Mouse (Mus musculus) forebrain, embryonic 13.5 days (tissue): ENCODE measurements at regions not wholly inside any gene's neighbourhood (a gene's known extent, or its start where the extent isn't known, plus 50 kb on each side); places are given as distances from the start of the nearest gene placed in this dataset.

Experiments
- ATAC-seq: fragments of 200-750 bp; cut with Nextera tagmentation; 2 replicates; pipeline ENCODE4 v1.8.0; 2017
- H3K27ac ChIP-seq: fragments of 300-500 bp; sonication (generic); 2 replicates; pipeline ENCODE4 v1.5.1; 2015; ENCODE audit warnings: inconsistent platforms, mild to moderate bottlenecking, moderate library complexity
- H3K27me3 ChIP-seq: fragments of 300-500 bp; sonication (generic); 2 replicates; pipeline ENCODE4 v1.6.1; 2015; ENCODE audit warnings: mild to moderate bottlenecking, inconsistent platforms
- H3K36me3 ChIP-seq: fragments of 300-500 bp; sonication (generic); 2 replicates; pipeline ENCODE4 v1.6.1; 2015; ENCODE audit warnings: mild to moderate bottlenecking, inconsistent platforms; ENCODE audit not compliant: poor library complexity, severe bottlenecking
- H3K4me1 ChIP-seq: fragments of 300-500 bp; sonication (generic); 2 replicates; pipeline ENCODE4 v1.6.1; 2015; ENCODE audit warnings: inconsistent platforms
- H3K4me2 ChIP-seq: fragments of 300-500 bp; sonication (generic); 2 replicates; pipeline ENCODE4 v1.6.1; 2015; ENCODE audit warnings: inconsistent platforms, mild to moderate bottlenecking, moderate library complexity
- H3K4me3 ChIP-seq: fragments of 300-500 bp; sonication (generic); 2 replicates; pipeline ENCODE4 v1.5.1; 2015; ENCODE audit warnings: mild to moderate bottlenecking, inconsistent platforms
- H3K9ac ChIP-seq: fragments of 300-500 bp; sonication (generic); 2 replicates; pipeline ENCODE4 v1.6.1; 2015; ENCODE audit warnings: mild to moderate bottlenecking, inconsistent platforms
- H3K9me3 ChIP-seq: fragments of 300-500 bp; sonication (generic); replicated peaks from 2 replicates; pipeline ENCODE4 v1.6.1; 2016; ENCODE audit warnings: inconsistent platforms
- WGBS: fragments of 180-500 bp; shearing (Covaris S2); methylation state at CpG from one replicate; pipeline ENCODE4 v1.1.7; 2015; 5-methylcytosine and 5-hydroxymethylcytosine counted together

GRCm38 (mm10) chr2:8115891-8116290 lies 606.5 kb upstream of the Celf2 start:
- no peaks in the 10 kb centered on the region for H3K9me3 ChIP-seq
- H3K36me3 ChIP-seq: no peaks in the 10 kb centered on the region
- H3K9ac ChIP-seq: no peak overlapping the region
- 90% methylated on average over 3 of the region's 3 CpGs for WGBS
- H3K4me1 ChIP-seq: 0 out of 2 replicates have a peak, but pooled peaks cover 4% of the 10 kb centered on the region
- H3K27ac ChIP-seq: no peak overlapping the region
- no peaks in the 10 kb centered on the region for H3K27me3 ChIP-seq
- no peak overlapping the region for H3K4me2 ChIP-seq
- ATAC-seq: no peak
- no peak overlapping the region for H3K4me3 ChIP-seq

- H3K4me1 ChIP-seq: 0 out of 2 replicates have a peak, but pooled peaks cover 4% of the 10 kb centered on the region
- H3K4me2 ChIP-seq: no peak overlapping the region
- H3K27me3 ChIP-seq: no peaks in the 10 kb centered on the region
- H3K36me3 ChIP-seq: no peaks in the 10 kb centered on the region
- H3K9me3 ChIP-seq: no peaks in the 10 kb centered on the region
- ATAC-seq: peak; percentile 77
- no peak overlapping the region for H3K4me3 ChIP-seq
- no peak overlapping the region for H3K9ac ChIP-seq
- peak overlapping the region; percentile 10 for H3K27ac ChIP-seq
- WGBS: 67% methylated on average over 1 of the region's 1 CpGs
Observed at GRCm38 (mm10) chr2:8112361-8113073, 603.2 kb upstream of the Celf2 start.

- peak; percentile 90 for ATAC-seq
- no peak overlapping the region for H3K9ac ChIP-seq
- WGBS: 64% methylated on average over 2 of the region's 2 CpGs
- no peaks in the 10 kb centered on the region for H3K9me3 ChIP-seq
- no peaks in the 10 kb centered on the region for H3K36me3 ChIP-seq
- no peaks in the 10 kb centered on the region for H3K27me3 ChIP-seq
- H3K4me3 ChIP-seq: no peak overlapping the region
- no peak overlapping the region for H3K4me2 ChIP-seq
- H3K4me1 ChIP-seq: no peaks in the 10 kb centered on the region
- H3K27ac ChIP-seq: no peak overlapping the region
Observed at GRCm38 (mm10) chr2:8094157-8094556, 584.8 kb upstream of the Celf2 start.

GRCm38 (mm10) chr2:8067901-8068300 lies 558.5 kb upstream of the Celf2 start:
- Histone ChIP-seq H3K36me3 (no peaks in the 10 kb centered on the region), H3K27ac (no peak overlapping the region), H3K4me2 (no peak overlapping the region), H3K4me3 (no peak overlapping the region), H3K4me1 (no peaks in the 10 kb centered on the region), H3K9me3 (no peaks in the 10 kb centered on the region), H3K9ac (no peak overlapping the region), H3K27me3 (no peaks in the 10 kb centered on the region)
- no peak for ATAC-seq
- 56% methylated on average over 1 of the region's 1 CpGs for WGBS

GRCm38 (mm10) chr2:8061687-8062086 lies 552.3 kb upstream of the Celf2 start:
- H3K4me1 ChIP-seq: no peaks in the 10 kb centered on the region
- no peaks in the 10 kb centered on the region for H3K36me3 ChIP-seq
- ATAC-seq: no peak
- no peak overlapping the region for H3K27ac ChIP-seq
- 68% methylated on average over 1 of the region's 1 CpGs for WGBS
- H3K4me2 ChIP-seq: no peak overlapping the region
- no peaks in the 10 kb centered on the region for H3K27me3 ChIP-seq
- no peak overlapping the region for H3K4me3 ChIP-seq
- H3K9ac ChIP-seq: no peak overlapping the region
- no peaks in the 10 kb centered on the region for H3K9me3 ChIP-seq

GRCm38 (mm10) chr2:8029212-8029611 lies 519.8 kb upstream of the Celf2 start:
- H3K9ac ChIP-seq: no peak overlapping the region
- WGBS: 26% methylated on average over 4 of the region's 4 CpGs
- no peak overlapping the region for H3K4me2 ChIP-seq
- H3K9me3 ChIP-seq: no peaks in the 10 kb centered on the region
- H3K27ac ChIP-seq: no peak overlapping the region
- H3K4me3 ChIP-seq: no peak overlapping the region
- ATAC-seq: peak; percentile 62
- H3K4me1 ChIP-seq: peaks cover 20% of the 10 kb centered on the region; the same call in 1 of the 2 replicates
- no peaks in the 10 kb centered on the region for H3K27me3 ChIP-seq
- H3K36me3 ChIP-seq: no peaks in the 10 kb centered on the region

GRCm38 (mm10) chr2:8027571-8027970 lies 518.2 kb upstream of the Celf2 start:
- H3K27ac ChIP-seq: 0 out of 2 replicates have a peak overlapping the region, but pooled peaks have one; percentile 12
- H3K9ac ChIP-seq: no peak overlapping the region
- no peaks in the 10 kb centered on the region for H3K27me3 ChIP-seq
- no peaks in the 10 kb centered on the region for H3K9me3 ChIP-seq
- H3K4me3 ChIP-seq: no peak overlapping the region
- peaks cover 20% of the 10 kb centered on the region; the same call in 1 of the 2 replicates for H3K4me1 ChIP-seq
- peak; percentile 43; the same call in 1 of the 2 replicates for ATAC-seq
- H3K4me2 ChIP-seq: no peak overlapping the region
- no peaks in the 10 kb centered on the region for H3K36me3 ChIP-seq

GRCm38 (mm10) chr2:8026648-8027047 lies 517.3 kb upstream of the Celf2 start:
- no peak overlapping the region for H3K4me3 ChIP-seq
- no peak overlapping the region for H3K27ac ChIP-seq
- no peaks in the 10 kb centered on the region for H3K9me3 ChIP-seq
- peaks cover 20% of the 10 kb centered on the region; the same call in 1 of the 2 replicates for H3K4me1 ChIP-seq
- H3K36me3 ChIP-seq: no peaks in the 10 kb centered on the region
- H3K27me3 ChIP-seq: no peaks in the 10 kb centered on the region
- no peak for ATAC-seq
- 94% methylated on average over 10 of the region's 10 CpGs for WGBS
- no peak overlapping the region for H3K4me2 ChIP-seq
- no peak overlapping the region for H3K9ac ChIP-seq

- Histone ChIP-seq H3K27ac (no peak overlapping the region), H3K9me3 (no peaks in the 10 kb centered on the region), H3K9ac (no peak overlapping the region), H3K36me3 (no peaks in the 10 kb centered on the region), H3K4me1 (peaks cover 12% of the 10 kb centered on the region; the same call in 1 of the 2 replicates), H3K27me3 (no peaks in the 10 kb centered on the region), H3K4me2 (no peak overlapping the region), H3K4me3 (no peak overlapping the region)
- ATAC-seq: no peak
- 66% methylated on average over 3 of the region's 3 CpGs for WGBS
Observed at GRCm38 (mm10) chr2:8022651-8023050, 513.3 kb upstream of the Celf2 start.

GRCm38 (mm10) chr2:8022043-8022442 lies 512.7 kb upstream of the Celf2 start:
- H3K9ac ChIP-seq: no peak overlapping the region
- H3K4me2 ChIP-seq: no peak overlapping the region
- H3K4me1 ChIP-seq: 0 out of 2 replicates have a peak, but pooled peaks cover 6% of the 10 kb centered on the region
- no peaks in the 10 kb centered on the region for H3K36me3 ChIP-seq
- no peaks in the 10 kb centered on the region for H3K27me3 ChIP-seq
- no peak overlapping the region for H3K27ac ChIP-seq
- 82% methylated on average over 5 of the region's 5 CpGs for WGBS
- H3K4me3 ChIP-seq: no peak overlapping the region
- peak; percentile 55; the same call in 1 of the 2 replicates for ATAC-seq
- no peaks in the 10 kb centered on the region for H3K9me3 ChIP-seq

GRCm38 (mm10) chr2:8012826-8013225 lies 503.5 kb upstream of the Celf2 start:
- no peaks in the 10 kb centered on the region for H3K36me3 ChIP-seq
- H3K27me3 ChIP-seq: no peaks in the 10 kb centered on the region
- 87% methylated on average over 6 of the region's 6 CpGs for WGBS
- no peaks in the 10 kb centered on the region for H3K9me3 ChIP-seq
- no peak for ATAC-seq
- 0 out of 2 replicates have a peak, but pooled peaks cover 3% of the 10 kb centered on the region for H3K4me1 ChIP-seq
- H3K4me3 ChIP-seq: no peak overlapping the region
- H3K27ac ChIP-seq: no peak overlapping the region
- H3K4me2 ChIP-seq: no peak overlapping the region
- no peak overlapping the region for H3K9ac ChIP-seq

- 81% methylated on average over 2 of the region's 2 CpGs for WGBS
- Histone ChIP-seq H3K4me3 (no peak overlapping the region), H3K4me2 (no peak overlapping the region), H3K27me3 (no peaks in the 10 kb centered on the region), H3K9me3 (no peaks in the 10 kb centered on the region), H3K27ac (no peak overlapping the region), H3K36me3 (no peaks in the 10 kb centered on the region), H3K9ac (no peak overlapping the region), H3K4me1 (no peaks in the 10 kb centered on the region)
- no peak for ATAC-seq
Observed at GRCm38 (mm10) chr2:7999444-7999843, 490.1 kb upstream of the Celf2 start.

GRCm38 (mm10) chr2:7974471-7974870 lies 465.1 kb upstream of the Celf2 start:
- no peak overlapping the region for H3K4me3 ChIP-seq
- H3K27ac ChIP-seq: no peak overlapping the region
- no peak for ATAC-seq

More at GRCm38 (mm10) chr2:7974471-7974870, 465.1 kb upstream of the Celf2 start:
- Histone ChIP-seq H3K9ac (no peak overlapping the region), H3K27me3 (no peaks in the 10 kb centered on the region), H3K4me2 (no peak overlapping the region), H3K9me3 (no peaks in the 10 kb centered on the region), H3K4me1 (no peaks in the 10 kb centered on the region), H3K36me3 (no peaks in the 10 kb centered on the region)
